Mouse (Mus musculus) 416B (cell line): ENCODE results near the gene Il1rapl2.
A peak's percentile ranks its signal among the peaks of the same experiment; 100 is the strongest.

Source experiments
- DNase-seq: peaks from one replicate; pipeline ENCODE4 v3.0.0; 2011; ENCODE audit warnings: low read depth

The Il1rapl2 gene

DNA sequence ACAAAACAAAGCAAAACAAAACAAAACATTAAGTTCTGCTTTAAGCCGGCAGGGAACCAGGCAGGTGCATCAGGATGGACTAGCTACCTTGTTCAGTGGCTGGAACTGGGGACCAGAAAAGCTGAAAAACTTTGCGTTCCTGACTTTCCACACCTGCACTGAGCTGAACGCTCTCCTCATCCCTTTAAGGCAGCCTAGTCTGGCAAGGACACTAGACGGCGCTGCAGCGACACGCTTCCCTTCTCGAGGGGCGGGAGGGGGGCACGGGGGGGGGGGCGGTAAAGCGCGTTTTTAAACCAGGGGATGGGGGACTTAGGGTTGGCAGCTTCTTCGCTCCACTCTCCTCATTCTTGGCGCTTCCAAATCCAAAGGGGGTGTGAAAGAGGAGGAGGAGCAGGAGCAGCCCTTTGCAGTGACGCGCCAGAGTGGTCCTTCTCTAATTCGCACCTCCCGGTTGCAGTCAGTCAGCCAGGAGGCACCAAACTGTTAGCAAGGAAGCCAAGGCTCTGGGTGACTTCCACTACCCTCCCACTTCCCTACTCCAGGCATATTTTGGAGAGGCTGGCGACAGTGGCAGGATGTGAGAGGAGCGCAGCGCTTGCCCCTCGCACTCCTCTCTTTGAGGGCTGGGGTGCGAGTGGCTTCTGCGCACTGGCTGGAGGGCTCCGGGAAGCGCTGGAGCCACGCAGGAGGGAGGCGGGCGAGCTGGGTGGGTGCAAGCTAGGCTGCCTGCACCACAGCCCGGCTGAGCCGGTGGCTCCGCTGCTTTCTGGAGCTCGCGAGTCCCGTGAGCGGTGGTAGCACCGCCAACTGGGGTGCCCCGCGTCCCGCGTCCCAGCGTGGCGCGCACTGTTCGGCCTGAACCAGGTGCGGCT, at the start of gene Il1rapl2:
Gene Il1rapl2, plus strand, starts transcription at position 288 of the 875 bp plus-strand sequence.
- DNase-seq: no peak

DNA sequence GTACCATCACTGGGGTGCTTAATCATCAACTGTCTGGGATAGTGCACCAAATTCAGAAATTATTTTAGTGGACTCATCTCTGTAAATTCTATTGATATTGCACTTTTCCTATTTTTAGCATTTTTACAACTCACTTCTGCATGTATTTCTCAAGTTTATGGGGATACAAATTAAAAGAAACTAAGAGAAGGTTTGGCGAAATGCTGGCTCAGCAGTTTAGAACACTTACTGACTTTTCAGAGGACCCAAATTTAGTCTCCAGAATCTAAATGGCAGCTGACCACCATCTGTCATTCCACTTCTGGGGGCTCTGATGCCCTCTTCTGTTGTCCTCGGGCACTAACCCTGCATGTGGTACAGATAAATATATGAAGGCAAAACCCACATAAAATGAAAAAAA, 22.1 kb upstream of the Il1rapl2 start:
- DNase-seq: no peak

DNA sequence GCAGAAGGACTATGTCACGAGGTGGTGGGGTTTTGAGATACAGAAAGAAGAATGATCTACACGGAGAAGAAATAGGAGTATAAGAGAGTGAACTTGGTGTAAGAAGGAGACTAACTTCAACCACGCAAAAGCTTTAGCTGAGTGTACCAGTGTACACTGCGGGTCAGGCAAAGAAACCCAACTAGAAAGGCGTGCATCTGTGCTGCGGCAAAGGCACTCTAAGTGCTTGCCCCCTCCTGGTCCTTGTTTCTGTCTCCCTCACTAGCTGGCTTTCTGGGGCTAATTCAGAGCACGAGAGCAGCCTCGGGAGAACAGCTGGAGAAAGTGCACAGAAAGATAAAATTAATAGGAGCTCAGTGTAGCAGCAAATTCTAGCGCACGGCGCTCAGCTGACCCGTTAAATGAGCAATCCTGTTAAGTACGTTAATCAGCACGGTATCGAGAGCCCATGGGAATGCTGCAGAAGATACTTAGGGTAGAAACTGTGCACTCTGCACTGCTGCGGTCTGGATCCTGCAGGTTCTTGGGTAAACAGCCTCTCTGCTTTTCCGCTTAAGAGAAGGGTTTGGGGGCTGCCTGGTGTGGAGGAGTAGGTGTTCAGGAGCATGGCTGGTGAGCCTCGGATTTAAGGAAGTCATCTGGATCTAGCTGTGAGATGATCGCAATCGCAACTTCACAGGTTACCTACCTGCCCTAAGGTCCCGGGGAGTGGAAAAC, 778 bp upstream of the Il1rapl2 start:
- no peak for DNase-seq

DNA sequence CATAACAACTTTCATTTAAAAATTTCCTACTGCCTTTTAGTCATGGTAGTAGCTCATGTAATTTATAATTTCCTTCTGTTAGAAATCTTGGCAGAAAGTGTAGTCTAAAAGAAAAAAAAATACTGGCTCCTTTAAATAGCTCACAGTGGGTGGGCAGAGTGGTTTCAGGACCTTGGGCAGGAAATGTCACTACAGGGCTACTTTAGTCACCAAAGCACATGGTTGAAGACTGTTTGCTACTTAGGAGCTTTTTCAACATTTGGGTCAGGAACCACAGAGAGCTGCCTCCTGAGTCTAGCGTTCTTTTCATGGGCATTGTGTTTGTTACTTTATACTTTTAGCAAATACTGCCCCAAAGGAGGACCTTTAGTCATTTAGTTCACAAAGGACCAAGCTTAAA, 12.2 kb downstream of the Il1rapl2 start:
- DNase-seq: peak; percentile 15

- DNase-seq: peak; percentile 26
Observed at GRCm38 (mm10) chrX:137620697-137621096, 50.3 kb downstream of the Il1rapl2 start.

- peak; percentile 31 for DNase-seq
Observed at GRCm38 (mm10) chrX:137667011-137667410, 96.6 kb downstream of the Il1rapl2 start.

GRCm38 (mm10) chrX:137687974-137688373, 117.6 kb downstream of the Il1rapl2 start:
- no peak for DNase-seq

DNA sequence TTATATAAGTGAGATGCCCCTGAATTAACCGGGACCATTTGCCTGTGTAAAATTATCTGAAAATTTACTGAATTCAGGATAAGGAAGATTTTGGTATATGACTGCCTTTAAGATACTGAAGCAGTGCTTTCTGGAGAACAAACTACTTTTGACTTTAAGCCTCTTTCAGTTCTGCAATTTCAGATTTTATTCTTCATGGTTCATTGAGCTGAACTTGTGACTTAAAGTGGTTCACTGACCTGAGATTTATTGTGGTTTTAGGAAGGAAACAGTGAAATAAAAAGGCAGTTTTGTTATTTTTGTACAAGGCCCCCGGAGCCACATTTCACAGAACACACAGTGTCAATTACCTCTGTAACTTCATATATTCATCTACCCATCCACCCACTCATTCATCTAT, 129.6 kb downstream of the Il1rapl2 start:
- DNase-seq: no peak

DNA sequence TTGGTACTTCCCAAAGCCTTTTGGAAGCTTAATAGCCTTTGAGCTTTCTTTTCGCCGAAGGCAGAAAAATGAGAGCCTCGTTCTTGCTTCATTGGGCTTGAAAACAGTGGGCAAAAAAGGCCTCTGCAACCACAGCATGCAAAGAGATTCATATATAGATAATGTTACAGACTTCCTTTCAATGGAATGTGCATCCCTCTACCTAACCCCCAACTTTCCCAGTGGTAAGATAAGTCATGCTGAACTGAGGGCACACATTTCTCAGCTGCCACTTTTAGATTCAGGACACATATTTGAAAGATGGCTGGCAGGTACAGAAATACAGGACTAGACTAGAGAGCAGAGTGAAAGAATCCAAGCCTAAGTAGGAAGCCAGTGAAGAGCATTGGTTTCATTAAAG, 185.1 kb downstream of the Il1rapl2 start:
- no peak for DNase-seq

DNA sequence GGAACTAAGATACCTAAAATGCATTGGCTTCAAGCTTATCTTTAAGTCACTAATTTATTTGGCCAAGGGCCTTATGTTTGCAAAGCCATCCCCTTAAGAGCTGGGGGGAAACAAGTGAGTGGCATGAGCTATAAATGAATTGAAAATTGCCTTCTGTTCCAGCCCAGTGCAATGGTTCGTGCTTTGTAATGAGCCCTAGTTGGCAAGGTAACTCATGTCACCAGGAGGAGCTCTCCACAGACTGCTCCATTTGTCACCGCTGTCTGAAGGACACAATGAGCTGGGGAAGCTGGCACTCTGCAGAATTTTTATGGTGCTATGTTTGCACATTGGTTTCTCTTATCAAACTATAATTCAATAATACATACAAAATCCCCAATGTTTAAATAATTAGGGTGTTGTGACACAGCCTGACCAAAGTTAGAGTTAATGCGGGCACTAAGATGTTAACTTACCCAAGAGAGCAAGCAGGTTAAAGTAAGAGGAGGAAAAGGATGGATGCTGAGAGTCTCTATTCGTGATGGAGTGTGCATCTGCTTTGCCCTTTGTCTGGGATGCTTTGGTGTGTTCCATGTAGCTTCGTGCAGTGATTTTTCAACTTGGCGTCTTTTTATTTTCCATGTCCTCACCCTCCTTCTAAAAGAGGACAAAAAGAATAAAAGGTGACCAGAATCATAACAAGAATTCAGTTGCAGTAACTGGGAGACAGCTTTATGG, 235.2 kb downstream of the Il1rapl2 start:
- no peak for DNase-seq

- no peak for DNase-seq
Observed at GRCm38 (mm10) chrX:137806231-137807114, 236.1 kb downstream of the Il1rapl2 start.

DNA sequence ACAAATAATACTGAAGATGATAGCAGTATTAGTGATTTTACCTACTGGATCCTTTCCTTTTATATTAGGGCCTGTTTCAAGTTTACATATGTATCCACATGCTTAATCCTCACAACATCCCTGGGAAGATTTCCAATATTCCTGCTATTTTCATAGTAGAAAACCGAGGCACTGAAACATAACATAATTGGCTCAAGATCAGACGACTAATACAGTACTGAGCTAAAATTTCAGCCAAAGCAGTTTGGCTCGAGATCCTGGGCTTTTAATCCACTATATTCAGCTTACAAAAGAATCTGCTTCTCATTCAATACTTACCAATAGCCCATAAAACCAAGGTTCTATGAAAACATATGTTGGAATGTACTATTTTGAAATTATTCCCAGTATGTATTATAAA, 239.1 kb downstream of the Il1rapl2 start:
- DNase-seq: no peak

- no peak for DNase-seq
Observed at GRCm38 (mm10) chrX:137812151-137812550, 241.7 kb downstream of the Il1rapl2 start.

DNA sequence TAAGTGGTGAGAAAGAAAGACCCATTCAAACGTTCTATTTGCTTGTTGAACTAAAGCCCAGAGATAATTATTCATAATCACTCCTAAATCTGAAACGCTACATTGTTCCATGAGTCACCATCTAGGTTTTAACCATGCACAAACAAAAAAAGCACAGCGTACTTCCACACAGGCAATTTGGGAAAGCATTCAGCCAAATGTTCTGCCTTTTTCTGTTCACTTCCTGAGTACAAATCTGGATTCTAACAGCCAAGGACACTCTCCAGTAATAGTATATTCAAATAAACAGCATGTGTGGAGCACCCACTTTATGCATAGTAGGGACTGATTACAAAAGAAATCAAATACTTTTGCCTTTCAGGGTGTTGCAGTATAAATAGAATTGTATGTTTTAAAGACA, 278.5 kb downstream of the Il1rapl2 start:
- no peak for DNase-seq

- no peak for DNase-seq
Observed at GRCm38 (mm10) chrX:137923490-137923889, 353.1 kb downstream of the Il1rapl2 start.

- DNase-seq: no peak
Observed at GRCm38 (mm10) chrX:137926835-137927234, 356.4 kb downstream of the Il1rapl2 start.

- no peak for DNase-seq
Observed at GRCm38 (mm10) chrX:137947741-137948140, 377.3 kb downstream of the Il1rapl2 start.

DNA sequence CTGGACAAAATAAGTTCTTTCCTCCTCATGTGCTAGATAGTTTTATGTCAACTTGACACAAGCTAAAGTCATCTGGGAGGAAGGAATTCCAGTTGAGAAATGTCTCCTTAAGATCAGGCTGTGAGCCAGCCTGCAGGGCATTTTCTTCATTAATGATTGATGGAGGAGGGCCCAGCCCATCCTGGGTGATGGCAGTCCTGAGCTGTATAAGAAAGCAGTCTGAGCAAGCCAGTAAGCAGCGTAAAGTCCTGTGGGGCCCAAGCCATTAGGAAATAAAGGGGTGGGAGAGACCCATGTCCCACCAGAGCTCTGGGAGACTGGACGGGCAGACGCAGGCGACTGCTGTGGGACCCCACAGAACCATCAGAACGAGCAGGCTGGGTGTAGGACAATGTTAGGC, 400.9 kb downstream of the Il1rapl2 start:
- no peak for DNase-seq

GRCm38 (mm10) chrX:138043113-138043512, 472.7 kb downstream of the Il1rapl2 start:
- DNase-seq: no peak

DNA sequence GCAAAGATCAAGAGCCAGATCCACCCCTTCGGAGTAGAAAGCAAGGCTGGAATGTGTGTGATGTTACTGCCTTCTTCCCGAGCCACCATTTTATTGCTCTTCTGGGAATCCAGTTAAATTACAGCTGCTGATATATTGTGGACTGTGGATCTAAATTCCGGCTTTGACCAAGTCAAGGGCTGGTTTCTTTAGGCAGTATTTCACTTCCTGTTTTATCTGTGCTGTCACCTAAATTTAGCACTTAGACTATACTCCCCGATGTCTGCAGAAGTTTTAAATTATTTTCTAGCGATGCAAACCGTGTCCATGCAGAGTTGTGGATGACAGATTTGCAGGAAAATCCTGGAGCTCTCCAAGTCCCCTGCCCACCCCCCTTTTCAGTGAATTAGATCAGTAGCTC, 533.5 kb downstream of the Il1rapl2 start:
- DNase-seq: no peak

- no peak for DNase-seq
Observed at GRCm38 (mm10) chrX:138104668-138105067, 534.3 kb downstream of the Il1rapl2 start.

GRCm38 (mm10) chrX:138170146-138170545, 599.7 kb downstream of the Il1rapl2 start:
- DNase-seq: peak; percentile 20
